Mouse (Mus musculus): Measurements from ENCODE around the gene Mknk1. TPM values are rescaled to one million over a fixed set of nuclear protein-coding genes. Genes with fewer than 3 reads are reported as not detected.

Gene Mknk1
- total RNA-seq (2021) = 10 to 100 TPM; 49.5 to 55.6 TPM
- long read RNA-seq, experiment 1, transcript Mknk1-201 (13 exons, 2,543 nt) = major isoform, 6 of 30 reads
- long read RNA-seq, experiment 1, partial matches to known transcripts = 6 of 30 reads
- long read RNA-seq, experiment 1, other reads (novel, unspliced or antisense) = 18 of 30 reads
- long read RNA-seq, experiment 2, partial matches to known transcripts = 2 of 22 reads
- long read RNA-seq, experiment 2, other reads (novel, unspliced or antisense) = 16 of 22 reads

DNA sequence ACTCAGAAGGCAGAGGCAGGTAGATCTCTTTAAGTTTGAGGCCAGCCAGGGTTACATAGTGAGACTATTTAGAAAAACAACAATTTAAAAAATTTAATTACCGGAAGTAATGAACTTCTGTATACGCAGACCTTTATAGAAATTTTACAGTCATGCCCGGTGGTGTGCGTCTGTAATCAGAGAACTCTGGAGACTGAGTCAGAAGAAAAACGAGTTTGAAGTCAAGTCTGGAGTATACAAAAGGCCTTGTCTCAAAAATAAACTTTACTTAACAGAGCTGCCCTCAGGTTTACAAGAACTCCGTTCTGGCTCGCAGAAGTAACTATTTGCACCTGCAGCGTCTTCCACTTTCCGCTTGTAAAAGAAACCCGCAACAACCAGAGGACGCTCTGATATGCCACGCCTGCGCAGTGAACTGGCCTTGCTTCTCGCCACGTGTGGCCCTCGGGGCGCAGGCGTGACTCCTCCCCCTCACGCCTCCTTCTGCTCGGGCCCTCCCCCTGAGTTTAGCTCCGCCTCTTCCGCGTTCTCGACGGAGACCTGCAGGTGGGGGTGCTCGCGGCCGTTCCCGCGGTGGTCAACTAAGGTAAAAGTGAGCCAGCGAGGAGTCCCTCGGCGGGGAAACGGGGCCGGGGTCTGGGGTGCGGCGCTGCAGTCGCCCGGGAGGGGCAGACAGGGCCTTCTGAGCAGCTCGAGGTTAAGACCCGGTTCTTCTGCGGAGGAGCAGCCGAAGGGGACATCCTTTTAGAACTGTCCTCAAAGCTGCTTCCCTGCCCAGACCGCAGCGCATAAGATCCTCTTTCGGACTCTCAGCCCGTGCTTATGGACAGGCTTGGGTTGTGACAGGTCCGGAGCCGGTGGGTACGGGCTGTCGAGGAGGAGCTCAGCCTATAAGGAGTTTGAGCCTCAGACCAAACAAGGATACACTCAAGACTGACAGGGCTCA is at the start of gene Mknk1:
TSS of gene Mknk1 (plus strand) at position 503 of the 946 bp plus-strand sequence.
- Histone ChIP-seq H3K27ac (peak within 1 kb of the TSS; percentile 86), H3K4me3 (peak within 1 kb of the TSS; percentile 93)
- DNase-seq (ENCODE audit: low spot score in 2 of 2) = peak; percentile 90 to 92
- TF ChIP-seq CTCF (conservative IDR thresholded peaks at IDR 0.05) = peak; percentile 49

DNA sequence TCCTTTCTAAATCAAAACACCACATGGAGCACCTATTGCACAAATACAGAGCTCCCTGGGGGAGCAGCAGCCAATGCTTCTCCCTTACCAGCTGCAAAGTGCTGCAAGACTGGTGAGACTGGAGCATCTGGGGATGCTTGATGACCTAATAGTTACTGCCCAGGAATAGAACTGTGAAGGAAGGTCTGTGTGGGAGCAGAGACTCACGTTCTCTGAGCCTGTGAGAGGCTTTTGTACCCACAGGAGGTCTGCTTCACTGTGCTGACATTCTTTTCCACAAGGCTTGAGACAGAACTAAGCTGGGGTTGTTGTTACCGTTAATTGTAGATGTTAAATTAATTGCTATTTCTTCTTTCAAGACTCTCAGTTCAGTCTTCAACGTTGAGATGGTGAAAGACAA is 48.1 kb upstream of the Mknk1 start:
- no peak for DNase-seq (ENCODE audit: low spot score in 2 of 2)
- TF ChIP-seq CTCF (conservative IDR thresholded peaks at IDR 0.05) = no peak
- Histone ChIP-seq H3K4me3 (no peak overlapping the region), H3K27ac (peak overlapping the region; percentile 66)

DNA sequence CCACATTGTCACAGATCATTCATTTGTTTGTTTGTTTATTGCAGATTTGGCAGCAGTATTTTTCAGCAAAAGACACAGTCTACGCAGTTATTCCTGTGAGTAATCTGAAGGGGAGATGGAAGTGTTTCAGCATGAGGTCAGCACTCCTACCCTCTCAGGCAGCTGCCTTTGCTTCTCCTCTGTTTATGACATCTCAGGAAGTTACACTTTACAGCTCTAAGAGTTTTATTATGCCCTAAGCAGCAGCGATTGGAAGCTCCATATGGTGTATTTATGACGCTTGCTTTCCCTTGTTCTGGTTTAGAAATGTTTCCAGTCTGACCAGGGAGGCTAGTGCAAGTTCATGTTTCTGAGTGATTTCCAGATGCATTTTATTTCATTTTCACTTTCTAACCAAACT is 43.6 kb upstream of the Mknk1 start:
- peak overlapping the region; percentile 81 for H3K27ac ChIP-seq
- no peak for TF ChIP-seq CTCF (conservative IDR thresholded peaks at IDR 0.05)
- H3K4me3 ChIP-seq = no peak overlapping the region
- no peak for DNase-seq (ENCODE audit: low spot score in 2 of 2)

DNA sequence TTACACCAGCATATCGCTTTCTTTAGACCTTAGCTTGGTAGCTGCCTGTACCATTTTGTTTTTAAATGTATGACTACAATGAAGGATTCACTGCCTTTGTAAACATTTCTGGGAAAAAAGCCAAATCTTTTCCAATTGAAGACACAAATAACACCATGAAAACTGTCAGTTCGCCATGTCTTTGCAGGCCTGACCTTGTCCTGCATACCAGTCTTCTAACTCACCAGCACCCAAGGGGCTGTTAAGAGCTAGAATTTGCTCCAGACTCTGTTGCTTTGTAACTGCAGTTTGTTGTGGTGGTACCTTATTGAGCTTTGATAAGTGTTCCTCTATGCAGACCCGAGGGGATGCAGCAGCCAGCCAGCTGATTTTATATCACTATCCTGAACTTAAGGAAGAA is 39.0 kb upstream of the Mknk1 start:
- Histone ChIP-seq H3K27ac (no peak overlapping the region), H3K4me3 (no peak overlapping the region)
- DNase-seq (ENCODE audit: low spot score in 2 of 2) = no peak
- TF ChIP-seq CTCF (conservative IDR thresholded peaks at IDR 0.05) = no peak

DNA sequence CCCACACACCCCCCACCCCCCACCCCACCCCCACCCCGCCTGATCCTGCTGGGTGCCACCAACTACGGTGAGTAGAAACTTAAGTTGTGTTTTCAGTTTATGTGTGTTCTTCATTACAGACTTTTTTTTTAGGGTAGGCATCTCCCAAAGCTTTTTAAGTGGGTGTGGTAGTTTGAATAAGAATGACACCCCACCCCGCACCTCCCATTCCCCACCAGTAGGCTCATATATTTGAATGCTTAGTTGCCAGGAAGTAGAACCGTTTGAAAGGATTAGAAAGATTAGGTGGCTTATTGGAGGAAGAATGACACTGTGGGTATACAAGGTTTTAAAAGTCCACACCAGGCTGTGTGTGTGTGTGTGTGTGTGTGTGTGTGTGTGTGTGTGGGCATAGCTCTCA is 26.7 kb upstream of the Mknk1 start:
- Histone ChIP-seq H3K4me3 (no peak overlapping the region), H3K27ac (no peak overlapping the region)
- no peak for TF ChIP-seq CTCF (conservative IDR thresholded peaks at IDR 0.05)
- no peak for DNase-seq (ENCODE audit: low spot score in 2 of 2)

DNA sequence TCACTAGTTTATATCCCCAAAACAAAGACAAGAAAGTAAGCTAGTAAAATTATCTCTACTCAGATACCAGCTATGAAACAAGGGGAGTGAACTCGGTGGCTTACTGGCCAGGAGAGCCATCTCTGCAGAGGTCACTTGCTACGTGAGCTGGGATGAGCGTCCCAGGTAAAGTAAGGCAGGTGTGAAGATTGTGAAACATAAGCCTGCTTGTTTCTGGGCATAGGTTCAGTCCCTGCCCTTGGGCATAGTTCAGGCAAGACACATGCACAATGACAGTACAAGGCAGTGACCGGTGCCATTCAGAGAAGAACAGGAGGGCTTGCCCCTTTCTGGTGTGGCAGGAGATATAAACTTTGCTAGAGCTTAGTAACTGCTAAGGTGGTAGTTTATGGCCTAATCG is 23.4 kb upstream of the Mknk1 start:
- TF ChIP-seq CTCF (conservative IDR thresholded peaks at IDR 0.05) = no peak
- Histone ChIP-seq H3K27ac (no peak overlapping the region), H3K4me3 (no peak overlapping the region)
- no peak for DNase-seq (ENCODE audit: low spot score in 2 of 2)

DNA sequence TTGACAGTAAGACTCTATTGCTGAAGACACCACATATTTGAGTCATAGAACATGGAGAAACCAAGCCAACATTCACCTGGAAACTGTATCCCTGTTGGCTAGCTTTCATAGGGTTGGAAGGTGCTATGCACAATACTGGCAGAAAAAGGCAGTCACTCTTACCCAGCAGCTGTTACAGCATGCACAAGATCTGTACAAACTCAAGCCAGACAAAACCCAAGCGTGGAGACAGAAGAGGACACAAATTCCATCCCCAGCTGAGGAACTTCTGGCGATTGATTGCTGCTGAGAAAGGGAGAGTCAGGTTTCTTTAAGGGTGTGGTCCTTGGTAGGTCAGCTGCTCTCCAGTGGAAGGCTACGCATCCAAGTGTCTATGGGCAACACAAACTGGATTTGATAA is 18.8 kb upstream of the Mknk1 start:
- Histone ChIP-seq H3K4me3 (no peak overlapping the region), H3K27ac (no peak overlapping the region)
- no peak for TF ChIP-seq CTCF (conservative IDR thresholded peaks at IDR 0.05)
- DNase-seq (ENCODE audit: low spot score in 2 of 2) = no peak

DNA sequence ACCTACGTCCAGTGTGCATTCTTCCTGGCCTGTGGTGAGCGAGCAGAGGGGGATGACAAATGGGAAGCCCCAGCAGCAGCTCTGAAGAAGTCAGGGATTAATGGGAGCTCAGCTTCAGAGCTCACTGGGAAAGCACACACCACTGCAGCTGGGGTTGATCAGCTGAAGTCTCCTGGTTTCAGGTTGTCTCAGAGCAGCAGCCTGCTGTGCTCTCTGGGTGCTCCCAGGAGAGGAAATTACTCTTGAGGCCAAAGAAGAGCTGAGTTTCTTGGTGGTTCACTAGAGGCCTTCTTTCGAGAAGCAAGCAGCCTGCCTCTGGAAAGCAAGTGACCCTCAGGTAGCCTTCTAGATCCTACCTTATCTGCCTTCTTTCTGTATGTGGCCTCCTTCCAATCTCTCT is 18.1 kb upstream of the Mknk1 start:
- TF ChIP-seq CTCF (conservative IDR thresholded peaks at IDR 0.05) = no peak
- Histone ChIP-seq H3K27ac (no peak overlapping the region), H3K4me3 (no peak overlapping the region)
- DNase-seq (ENCODE audit: low spot score in 2 of 2) = no peak

DNA sequence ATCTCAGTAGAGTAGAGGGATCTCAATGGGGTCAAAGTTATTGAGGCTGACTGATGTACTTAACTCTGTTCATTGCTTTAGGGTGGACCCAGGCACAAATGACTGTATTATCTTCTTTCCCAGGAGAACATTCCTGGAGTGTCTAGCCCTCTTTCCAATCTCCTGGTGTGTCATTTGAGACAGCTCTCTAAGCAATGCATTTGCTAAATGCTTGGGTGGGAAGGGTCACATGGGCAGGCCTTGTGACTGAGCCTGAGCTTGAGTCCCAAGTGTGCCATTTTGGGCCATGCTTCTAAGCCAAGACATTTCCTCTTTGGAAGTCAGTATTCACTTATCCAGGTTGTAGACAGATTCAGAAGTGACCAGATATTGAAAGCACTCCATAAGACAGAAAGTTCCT is 17.6 kb upstream of the Mknk1 start:
- Histone ChIP-seq H3K4me3 (no peak overlapping the region), H3K27ac (no peak overlapping the region)
- TF ChIP-seq CTCF (conservative IDR thresholded peaks at IDR 0.05) = no peak
- DNase-seq (ENCODE audit: low spot score in 2 of 2) = no peak

DNA sequence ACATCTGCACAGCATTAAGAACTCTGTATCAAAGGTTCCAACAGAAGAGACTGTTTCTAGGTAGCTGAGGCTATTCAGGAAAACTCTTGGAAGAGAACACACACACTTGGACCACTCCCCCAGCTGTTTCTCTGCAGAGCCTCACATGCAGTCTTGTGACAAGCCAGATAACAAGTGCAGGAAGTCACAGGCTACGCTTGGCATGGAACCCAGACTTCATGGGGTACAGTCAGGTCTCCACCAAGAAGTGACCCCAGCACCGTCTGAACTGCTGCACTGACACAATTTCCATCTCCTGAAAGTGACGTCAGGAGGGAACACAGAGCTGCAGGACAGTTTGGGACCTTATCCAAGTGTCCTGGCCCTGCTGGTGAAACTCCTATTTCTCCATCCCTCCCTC is 17.1 kb upstream of the Mknk1 start:
- no peak for TF ChIP-seq CTCF (conservative IDR thresholded peaks at IDR 0.05)
- DNase-seq (ENCODE audit: low spot score in 2 of 2) = no peak
- H3K27ac ChIP-seq = no peak overlapping the region
- H3K4me3 ChIP-seq = no peak overlapping the region

DNA sequence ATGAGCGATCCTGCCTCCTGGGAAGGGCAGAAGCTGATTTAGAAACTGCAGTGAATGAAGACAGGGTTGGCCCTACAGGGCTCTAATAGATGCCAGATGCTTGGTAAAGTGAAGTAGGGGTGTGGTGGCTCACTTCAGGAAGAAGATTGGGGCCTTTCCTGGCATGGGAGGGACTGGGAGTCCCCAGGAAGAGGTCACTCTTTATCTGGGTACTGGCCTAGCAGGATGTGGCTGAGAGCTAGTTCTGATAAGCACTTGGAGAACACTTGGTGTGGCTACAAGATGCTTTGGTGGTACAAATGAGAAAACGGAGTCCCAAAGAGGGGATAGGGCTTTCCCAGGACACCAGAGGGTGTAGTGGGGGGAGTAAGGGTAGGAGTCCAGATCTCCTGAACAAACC is 14.8 kb upstream of the Mknk1 start:
- Histone ChIP-seq H3K4me3 (no peak overlapping the region), H3K27ac (no peak overlapping the region)
- TF ChIP-seq CTCF (conservative IDR thresholded peaks at IDR 0.05) = no peak
- DNase-seq (ENCODE audit: low spot score in 2 of 2) = no peak

DNA sequence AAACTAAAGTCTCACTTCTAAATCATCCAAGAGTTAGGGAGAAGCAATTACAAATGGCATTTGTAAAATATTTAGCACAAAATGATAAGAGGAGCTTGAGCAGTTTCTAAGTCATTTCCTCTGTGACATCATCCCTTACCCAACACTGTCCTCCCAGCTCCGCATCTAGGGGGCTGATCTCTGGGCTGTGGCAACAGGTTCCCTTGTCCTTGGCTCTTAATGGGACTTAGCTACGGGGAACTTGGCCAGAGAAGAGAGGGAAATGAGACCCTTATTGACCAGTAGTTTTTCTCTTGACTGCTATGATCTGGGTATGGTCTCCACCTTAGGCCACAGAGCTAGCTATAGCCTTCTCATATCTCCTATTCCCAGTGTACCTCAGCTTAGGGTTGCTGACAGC is 13.7 kb upstream of the Mknk1 start:
- H3K27ac ChIP-seq = no peak overlapping the region
- TF ChIP-seq CTCF (conservative IDR thresholded peaks at IDR 0.05) = no peak
- DNase-seq (ENCODE audit: low spot score in 2 of 2) = no peak
- no peak overlapping the region for H3K4me3 ChIP-seq

DNA sequence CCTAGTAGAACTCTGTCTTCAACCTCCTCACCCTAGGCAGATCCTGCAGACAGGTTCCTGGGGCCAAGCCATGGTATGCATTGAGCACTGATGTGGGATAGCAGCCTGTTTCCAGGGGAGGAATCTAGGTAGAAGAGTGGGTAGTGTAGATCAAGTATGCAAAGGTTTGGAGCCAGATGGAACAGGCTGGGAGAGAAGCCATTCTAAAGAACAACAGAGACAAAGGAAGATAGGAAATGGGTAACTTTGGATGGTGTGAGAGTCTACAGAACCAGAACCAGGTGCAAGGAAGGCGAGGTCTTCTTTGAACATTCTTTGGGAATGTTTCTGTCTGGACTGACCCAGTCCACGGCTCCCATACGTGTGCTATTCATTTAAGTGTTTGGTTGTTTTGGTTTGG is 11.9 kb upstream of the Mknk1 start:
- H3K4me3 ChIP-seq = no peak overlapping the region
- DNase-seq (ENCODE audit: low spot score in 2 of 2) = peak in 1 of 2 experiments; percentile 7
- no peak overlapping the region for H3K27ac ChIP-seq
- no peak for TF ChIP-seq CTCF (conservative IDR thresholded peaks at IDR 0.05)

DNA sequence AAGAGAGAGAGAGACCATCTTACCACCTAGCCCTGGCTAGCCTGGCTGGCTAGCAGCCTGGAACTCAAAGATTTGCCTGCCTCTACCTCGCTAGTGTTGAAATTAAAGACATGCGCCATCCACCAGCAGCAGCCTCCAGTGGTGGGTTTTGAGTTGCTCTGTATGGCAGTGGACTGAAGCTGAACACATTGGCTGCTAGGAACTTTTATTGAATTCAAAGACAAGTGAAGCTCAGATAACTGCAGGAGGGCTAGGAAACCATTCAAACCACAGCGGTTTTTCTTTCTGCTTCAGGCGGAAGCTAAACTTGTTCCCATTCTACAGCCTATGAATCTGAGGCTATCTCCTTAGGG is 11.5 kb upstream of the Mknk1 start:
- TF ChIP-seq CTCF (conservative IDR thresholded peaks at IDR 0.05) = peak; percentile 21; the same call in 1 of the 2 replicates
- DNase-seq (ENCODE audit: low spot score in 2 of 2) = peak in 1 of 2 experiments; percentile 10
- Histone ChIP-seq H3K27ac (peak overlapping the region; percentile 84), H3K4me3 (peak overlapping the region; percentile 97)
